Mouse (Mus musculus): ENCODE results near the gene Apbb1.

- no peak for TF ChIP-seq CTCF (IDR thresholded peaks at IDR 0.05; ENCODE audit: control insufficient read depth, insufficient read depth, insufficient read length)
- no peak for TF ChIP-seq MYOD1 (IDR thresholded peaks at IDR 0.05; ENCODE audit: control insufficient read depth, insufficient read length, low read depth)
- no peak for TF ChIP-seq USF1 (IDR thresholded peaks at IDR 0.05; ENCODE audit: low read depth)
- TF ChIP-seq FOSL1 (IDR thresholded peaks at IDR 0.05; ENCODE audit: insufficient read depth, low read length, poor library complexity, severe bottlenecking) = no peak
- no peak for TF ChIP-seq MYOG (IDR thresholded peaks at IDR 0.05; ENCODE audit: control insufficient read depth, extremely low read depth, insufficient read length)
Observed at GRCm38 (mm10) chr7:105625397-105625796, 43.9 kb upstream of the Apbb1 start.

All from C2C12 (cell line).